Mouse (Mus musculus): ENCODE measurements around the gene Snx18.

GRCm38 (mm10) chr13:113555226-113555625 lies 63.1 kb downstream of the Snx18 start:
- TF ChIP-seq CTCF (IDR thresholded peaks at IDR 0.05; ENCODE audit: low read depth, low read length) = no peak
- TF ChIP-seq POLR2A (IDR thresholded peaks at IDR 0.05; ENCODE audit: extremely low read depth, insufficient read depth, low read length) = no peak

All from liver, adult 2 months (tissue).